Mouse (Mus musculus) MEL (cell line): ENCODE measurements around the gene Ntn1. TPM values are rescaled to one million over a fixed set of nuclear protein-coding genes. Genes with fewer than 3 reads are reported as not detected.

ENCODE experiments used
- DNase-seq: peaks from one replicate; pipeline ENCODE4 v3.0.0; 2011; ENCODE audit warnings: low read depth, low spot score
- H3K27ac ChIP-seq: 2 replicates; pipeline ENCODE4 v1.5.1; 2012; ENCODE audit warnings: low read depth, mild to moderate bottlenecking, control low read depth, low read length, moderate library complexity; ENCODE audit not compliant: control insufficient read depth
- H3K27me3 ChIP-seq, 2 experiments: fragments of 150-350 bp in 1 of 2; sonication (generic) in 1 of 2; 2 replicates each; pipeline ENCODE4 v1.6.1; 2012; ENCODE audit warnings: low read length in 2 of 2, mild to moderate bottlenecking in 2 of 2, improper control_type of control experiment in 1 of 2, moderate library complexity in 1 of 2; ENCODE audit not compliant: insufficient read depth in 2 of 2, control insufficient read depth in 1 of 2
- H3K36me3 ChIP-seq, 2 experiments: 2 replicates each; pipeline ENCODE4 v1.6.1; 2012 to 2014; ENCODE audit warnings: low read length in 2 of 2, improper control_type of control experiment in 1 of 2, inconsistent platforms in 1 of 2, mild to moderate bottlenecking in 1 of 2; ENCODE audit not compliant: insufficient read depth in 2 of 2, control insufficient read depth in 1 of 2
- H3K4me1 ChIP-seq, 2 experiments: fragments of 150-350 bp in 1 of 2; sonication (generic) in 1 of 2; 2 replicates each; pipeline ENCODE4 v1.6.1; 2012; ENCODE audit warnings: low read length in 2 of 2, improper control_type of control experiment in 1 of 2, mild to moderate bottlenecking in 1 of 2; ENCODE audit not compliant: insufficient read depth in 2 of 2, control insufficient read depth in 1 of 2
- H3K4me3 ChIP-seq, 2 experiments: fragments of 150-350 bp in 1 of 2; sonication (generic) in 1 of 2; 2 replicates each; pipeline ENCODE4 v1.5.1; 2012; ENCODE audit warnings: low read depth in 2 of 2, low read length in 2 of 2, mild to moderate bottlenecking in 2 of 2, moderate library complexity in 2 of 2, control low read depth in 1 of 2, improper control_type of control experiment in 1 of 2; ENCODE audit not compliant: control insufficient read depth in 1 of 2, insufficient read depth in 1 of 2
- H3K79me2 ChIP-seq: 2 replicates; pipeline ENCODE4 v1.6.1; 2012; ENCODE audit warnings: mild to moderate bottlenecking, low read length, moderate library complexity; ENCODE audit not compliant: control insufficient read depth, poor library complexity, insufficient read depth
- H3K9ac ChIP-seq: 2 replicates; pipeline ENCODE4 v1.6.1; 2012; ENCODE audit warnings: low read depth, mild to moderate bottlenecking, control low read depth, low read length, moderate library complexity; ENCODE audit not compliant: control insufficient read depth, poor library complexity, severe bottlenecking
- H3K9me3 ChIP-seq: fragments of 150-350 bp; sonication (generic); replicated peaks from 2 replicates; pipeline ENCODE4 v1.6.1; 2012; ENCODE audit warnings: mild to moderate bottlenecking, low read length, improper control_type of control experiment, moderate library complexity; ENCODE audit not compliant: insufficient read depth
- BHLHE40 ChIP-seq: IDR thresholded peaks from 2 replicates; pipeline ENCODE4 v1.6.1; 2012; ENCODE audit warnings: low read depth, mild to moderate bottlenecking, inconsistent platforms, low read length, improper control_type of control experiment, borderline replicate concordance
- E2F4 ChIP-seq: IDR thresholded peaks from 2 replicates; pipeline ENCODE4 v1.6.1; 2011; ENCODE audit warnings: low read depth, low read length, improper control_type of control experiment, borderline replicate concordance
- EP300 ChIP-seq, 2 experiments: IDR thresholded peaks; 2 replicates each; pipeline ENCODE4 v1.6.1; 2011; ENCODE audit warnings: improper control_type of control experiment in 2 of 2, low read length in 2 of 2, low read depth in 1 of 2, mild to moderate bottlenecking in 1 of 2
- GABPA ChIP-seq: IDR thresholded peaks from 2 replicates; pipeline ENCODE4 v1.6.1; 2012; ENCODE audit warnings: low read depth, mild to moderate bottlenecking, inconsistent platforms, low read length, improper control_type of control experiment, moderate library complexity
- GATA1 ChIP-seq: IDR thresholded peaks from 2 replicates; pipeline ENCODE4 v1.6.1; 2011; ENCODE audit warnings: low read depth, low read length, improper control_type of control experiment
- MAZ ChIP-seq: IDR thresholded peaks from 2 replicates; pipeline ENCODE4 v1.6.1; 2012; ENCODE audit warnings: low read depth, mild to moderate bottlenecking, inconsistent platforms, low read length, improper control_type of control experiment
- MXI1 ChIP-seq: IDR thresholded peaks from 2 replicates; pipeline ENCODE4 v1.6.1; 2011; ENCODE audit warnings: mild to moderate bottlenecking, low read depth, low read length, improper control_type of control experiment
- MYB ChIP-seq: IDR thresholded peaks from 2 replicates; pipeline ENCODE4 v1.6.1; 2011; ENCODE audit warnings: mild to moderate bottlenecking, low read depth, low read length, improper control_type of control experiment
- POLR2A ChIP-seq, 2 experiments: IDR thresholded peaks; 2 replicates each; pipeline ENCODE4 v1.6.1; 2011 to 2012; ENCODE audit warnings: low read length in 2 of 2, mild to moderate bottlenecking in 2 of 2, control low read depth in 1 of 2, improper control_type of control experiment in 1 of 2, low read depth in 1 of 2, moderate library complexity in 1 of 2; ENCODE audit not compliant: control insufficient read depth in 1 of 2, insufficient read depth in 1 of 2, poor library complexity in 1 of 2
- POLR2AphosphoS2 ChIP-seq: IDR thresholded peaks from 2 replicates; pipeline ENCODE4 v1.6.1; 2011; ENCODE audit warnings: low read length, improper control_type of control experiment
- POLR2AphosphoS5 ChIP-seq: IDR thresholded peaks from 2 replicates; pipeline ENCODE4 v1.6.1; 2012; ENCODE audit warnings: low read depth, borderline replicate concordance, mild to moderate bottlenecking, inconsistent platforms, low read length, moderate library complexity, mixed read lengths
- RCOR1 ChIP-seq: IDR thresholded peaks from 2 replicates; pipeline ENCODE4 v1.6.1; 2012; ENCODE audit warnings: low read depth, mild to moderate bottlenecking, inconsistent platforms, low read length, improper control_type of control experiment
- TAL1 ChIP-seq: IDR thresholded peaks from 2 replicates; pipeline ENCODE4 v1.6.1; 2012; ENCODE audit warnings: mild to moderate bottlenecking, inconsistent platforms, low read length, moderate library complexity, mixed read lengths
- TCF12 ChIP-seq: IDR thresholded peaks from 2 replicates; pipeline ENCODE4 v1.6.1; 2014; ENCODE audit warnings: low read depth, mild to moderate bottlenecking, inconsistent platforms, low read length, improper control_type of control experiment, moderate library complexity
- UBTF ChIP-seq: IDR thresholded peaks from 2 replicates; pipeline ENCODE4 v1.6.1; 2012; ENCODE audit warnings: low read depth, mild to moderate bottlenecking, inconsistent platforms, low read length, improper control_type of control experiment, moderate library complexity, borderline replicate concordance; ENCODE audit not compliant: insufficient read depth
- USF1 ChIP-seq: IDR thresholded peaks from 2 replicates; pipeline ENCODE4 v1.6.1; 2014; ENCODE audit warnings: low read depth, mild to moderate bottlenecking, inconsistent platforms, low read length, improper control_type of control experiment, moderate library complexity
- ZKSCAN1 ChIP-seq: IDR thresholded peaks from 2 replicates; pipeline ENCODE4 v1.6.1; 2012; ENCODE audit warnings: low read depth, mild to moderate bottlenecking, inconsistent platforms, low read length, improper control_type of control experiment, moderate library complexity
- polyA plus RNA-seq, 2 experiments: library from polyadenylated mRNA; stranded (reverse) in 1 of 2; unstranded in 1 of 2; fragments of >175 nt in 1 of 2; fragments of >200 nt in 1 of 2; gene quantifications; 2 replicates each; pipeline versions ENCODE4 v1.2.1 to v1.2.4; 2012; ENCODE audit warnings: low replicate concordance in 2 of 2, low read depth in 1 of 2; ENCODE audit not compliant: insufficient read length in 2 of 2, insufficient read depth in 1 of 2, missing spikeins in 1 of 2
- total RNA-seq: library from RNA; depleted of rRNA; stranded (reverse); fragments of 300-350 nt; gene quantifications from 2 replicates; pipeline ENCODE4 v1.2.3, GENCODE M21; 2012

The Ntn1 gene
- total and polyA plus RNA-seq, 3 experiments = not detected

GRCm38 (mm10) chr11:68385021-68385821, 15.4 kb downstream of the Ntn1 start:
- H3K27me3 ChIP-seq = peaks cover 0 to 3% of the 10 kb centered on the region in 2 experiments; a peak in 2 of 4 replicates
- TF ChIP-seq E2F4 = no peak
- TF ChIP-seq POLR2AphosphoS5 = no peak
- H3K4me1 ChIP-seq = no peaks in the 10 kb centered on the region
- no peak overlapping the region for H3K4me3 ChIP-seq
- no peaks in the 10 kb centered on the region for H3K36me3 ChIP-seq
- no peak for DNase-seq
- no peaks in the 10 kb centered on the region; the same call in 1 of the 2 replicates for H3K79me2 ChIP-seq
- no peak overlapping the region for H3K27ac ChIP-seq
- no peak overlapping the region for H3K9ac ChIP-seq
- no peaks in the 10 kb centered on the region for H3K9me3 ChIP-seq

DNA sequence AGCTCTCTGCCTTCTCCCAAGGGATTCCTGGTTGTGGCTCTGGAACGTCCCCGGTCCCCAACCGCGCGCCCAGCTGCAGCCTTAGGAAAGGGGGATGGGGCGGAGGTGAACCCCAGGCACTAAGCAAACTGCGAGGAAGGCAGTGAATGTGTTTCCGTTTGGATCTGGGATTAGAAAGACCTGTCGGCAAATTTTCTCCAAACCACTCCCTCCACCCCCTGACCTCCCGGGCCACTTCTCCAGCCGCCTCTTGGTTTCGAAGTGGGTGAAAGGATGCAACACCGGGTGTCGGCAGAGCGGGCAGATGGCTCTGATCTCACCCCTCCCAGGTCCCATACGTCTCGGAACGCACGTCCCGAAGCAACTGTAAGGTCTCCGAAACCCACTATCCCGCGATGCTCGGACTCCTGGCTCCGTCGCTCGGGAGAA, 16.0 kb downstream of the Ntn1 start:
- TF ChIP-seq POLR2AphosphoS2 = no peak
- no peak for TF ChIP-seq MAZ
- TF ChIP-seq POLR2A (IDR thresholded peaks at IDR 0.05; ENCODE audit: control insufficient read depth in 1 of 2, insufficient read depth in 1 of 2, low read depth in 1 of 2, low read length in 2 of 2, poor library complexity in 1 of 2) = no peak
- no peak for TF ChIP-seq MXI1
- TF ChIP-seq ZKSCAN1 = no peak
- TF ChIP-seq GABPA = no peak
- no peak for TF ChIP-seq TAL1
- no peak for TF ChIP-seq EP300 (IDR thresholded peaks at IDR 0.05; ENCODE audit: low read depth in 1 of 2, low read length in 2 of 2)
- no peak for TF ChIP-seq GATA1
- H3K9ac ChIP-seq = no peak overlapping the region
- H3K79me2 ChIP-seq = no peaks in the 10 kb centered on the region; the same call in 1 of the 2 replicates
- peaks cover 0 to 3% of the 10 kb centered on the region in 2 experiments; a peak in 2 of 4 replicates for H3K27me3 ChIP-seq
- H3K36me3 ChIP-seq = no peaks in the 10 kb centered on the region
- no peaks in the 10 kb centered on the region for H3K9me3 ChIP-seq
- DNase-seq = no peak
- H3K4me3 ChIP-seq = no peak overlapping the region
- H3K27ac ChIP-seq = no peak overlapping the region
- no peaks in the 10 kb centered on the region for H3K4me1 ChIP-seq

GRCm38 (mm10) chr11:68384131-68384530, 16.5 kb downstream of the Ntn1 start:
- no peaks in the 10 kb centered on the region; the same call in 1 of the 2 replicates for H3K79me2 ChIP-seq
- H3K4me1 ChIP-seq = no peaks in the 10 kb centered on the region
- no peak overlapping the region for H3K9ac ChIP-seq
- H3K27ac ChIP-seq = no peak overlapping the region
- TF ChIP-seq RCOR1 (no peak), USF1 (no peak), EP300 (IDR thresholded peaks at IDR 0.05; ENCODE audit: low read depth in 1 of 2, low read length in 2 of 2) (no peak), MYB (no peak), BHLHE40 (no peak), TCF12 (no peak), UBTF (no peak)
- H3K9me3 ChIP-seq = no peaks in the 10 kb centered on the region
- DNase-seq = no peak
- H3K27me3 ChIP-seq = peaks cover 0 to 3% of the 10 kb centered on the region in 2 experiments; a peak in 2 of 4 replicates
- H3K4me3 ChIP-seq = no peak overlapping the region
- H3K36me3 ChIP-seq = no peaks in the 10 kb centered on the region
